Mouse (Mus musculus) C2C12 (cell line): ENCODE measurements around the gene Usp45. TPM values are rescaled to one million over a fixed set of nuclear protein-coding genes. Genes with fewer than 3 reads are reported as not detected.

Experiments used
- H3K27me3 ChIP-seq: one replicate; pipeline ENCODE4 v1.6.1; 2011; ENCODE audit not compliant: control insufficient read depth, insufficient read depth, insufficient read length
- H3K36me3 ChIP-seq: one replicate; pipeline ENCODE4 v1.6.1; 2011; ENCODE audit not compliant: control insufficient read depth, insufficient read depth
- H3K4me3 ChIP-seq: one replicate; pipeline ENCODE4 v1.5.1; 2011; ENCODE audit warnings: mild to moderate bottlenecking, control low read depth; ENCODE audit not compliant: poor library complexity, insufficient read depth, severe bottlenecking
- H3K79me2 ChIP-seq: one replicate; pipeline ENCODE4 v1.6.1; 2011; ENCODE audit not compliant: control insufficient read depth, insufficient read depth
- H3K79me3 ChIP-seq: one replicate; pipeline ENCODE4 v1.6.1; 2011; ENCODE audit warnings: low read depth, control low read depth
- H3ac ChIP-seq: one replicate; pipeline ENCODE3; 2011; ENCODE audit warnings: low read depth; ENCODE audit not compliant: control insufficient read depth, insufficient read length
- CEBPB ChIP-seq: IDR thresholded peaks from one replicate; pipeline ENCODE4 v1.6.1; 2011; ENCODE audit warnings: low read depth, mild to moderate bottlenecking, control low read depth, moderate library complexity
- CTCF ChIP-seq: IDR thresholded peaks from one replicate; pipeline ENCODE4 v1.5.1; 2011; ENCODE audit not compliant: control insufficient read depth, insufficient read depth, insufficient read length
- FOSL1 ChIP-seq: IDR thresholded peaks from one replicate; pipeline ENCODE4 v1.8.0; 2011; ENCODE audit warnings: mild to moderate bottlenecking, low read length; ENCODE audit not compliant: poor library complexity, insufficient read depth, severe bottlenecking
- MAX ChIP-seq: IDR thresholded peaks from one replicate; pipeline ENCODE4 v1.6.1; 2011; ENCODE audit warnings: mild to moderate bottlenecking, control low read depth
- MYOD1 ChIP-seq: IDR thresholded peaks from one replicate; pipeline ENCODE4 v1.6.1; 2011; ENCODE audit warnings: low read depth; ENCODE audit not compliant: control insufficient read depth, insufficient read length
- MYOG ChIP-seq: IDR thresholded peaks from one replicate; pipeline ENCODE4 v1.6.1; 2011; ENCODE audit not compliant: control insufficient read depth, insufficient read length; ENCODE audit errors: extremely low read depth
- USF1 ChIP-seq: IDR thresholded peaks from one replicate; pipeline ENCODE4 v1.6.1; 2011; ENCODE audit warnings: low read depth, mild to moderate bottlenecking, control low read depth, moderate library complexity
- polyA plus RNA-seq: library from polyadenylated mRNA; unstranded; fragments of >200 nt; fragmentation: generic; extraction: Trizol; gene quantifications from one replicate; pipeline ENCODE4 v1.2.1, GENCODE M21; 2012; ENCODE audit warnings: missing spikeins

Usp45 gene
- polyA plus RNA-seq, 1 experiment, result 4.2 TPM

DNA sequence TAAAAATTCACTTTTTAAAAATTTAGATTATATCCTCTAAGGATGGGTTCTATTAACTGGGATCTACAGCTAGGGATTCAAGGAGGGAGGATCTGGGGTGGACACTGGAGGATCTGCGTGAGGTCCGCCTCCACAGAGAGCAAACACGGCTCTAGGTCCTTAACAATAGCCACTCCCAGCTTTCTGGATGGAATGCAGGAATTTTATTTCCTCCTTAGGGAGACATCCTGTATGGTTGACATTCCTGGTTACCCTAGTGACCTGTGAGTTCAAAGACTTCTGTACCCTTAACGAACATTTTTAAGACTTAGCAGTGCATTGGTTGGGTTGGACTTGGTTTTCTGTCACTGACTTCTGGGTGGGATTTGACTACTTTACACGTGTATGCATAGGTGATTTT lies 21.2 kb upstream of the Usp45 start:
- no peak overlapping the region for H3ac ChIP-seq
- H3K79me2 ChIP-seq, result no peaks in the 10 kb centered on the region
- no peak for TF ChIP-seq USF1
- TF ChIP-seq MYOD1, result no peak
- TF ChIP-seq CEBPB, result no peak
- no peak for TF ChIP-seq MYOG
- TF ChIP-seq FOSL1, result no peak
- no peak for TF ChIP-seq CTCF
- TF ChIP-seq MAX, result no peak
- peaks cover 68% of the 10 kb centered on the region for H3K36me3 ChIP-seq
- no peak overlapping the region for H3K4me3 ChIP-seq
- H3K27me3 ChIP-seq, result no peaks in the 10 kb centered on the region
- H3K79me3 ChIP-seq, result no peaks in the 10 kb centered on the region

DNA sequence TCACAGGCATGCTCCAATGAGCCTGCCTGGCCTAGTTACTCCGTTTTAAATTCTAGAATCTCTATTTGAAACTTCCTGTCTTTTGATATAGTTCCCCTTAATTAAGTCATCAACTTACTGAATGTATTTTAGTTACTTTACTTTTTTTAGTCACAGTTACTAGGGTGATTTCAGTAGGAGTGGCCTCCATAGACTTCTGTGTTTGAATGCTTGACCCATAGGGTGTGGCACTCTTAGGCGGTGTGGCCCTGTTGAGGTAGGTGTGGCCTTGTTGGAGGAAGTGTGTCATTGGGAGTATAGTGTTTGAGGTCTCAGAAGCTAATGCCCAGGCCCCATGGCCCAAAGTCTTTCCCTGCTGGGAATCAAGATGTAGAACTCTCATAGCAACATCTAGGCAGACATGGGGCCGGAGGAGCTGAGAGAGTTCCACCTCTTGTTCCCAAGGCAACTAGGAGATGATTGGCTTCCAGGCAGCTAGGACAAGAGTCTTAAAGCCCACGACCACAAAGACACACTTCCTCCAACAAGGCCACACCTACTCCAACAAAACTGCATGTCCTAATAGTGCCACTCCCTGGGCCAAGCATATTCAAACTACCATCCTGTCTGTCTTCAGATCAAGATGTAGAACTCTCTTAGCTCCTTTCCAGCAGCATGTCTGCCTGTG lies 11.7 kb upstream of the Usp45 start:
- H3K79me3 ChIP-seq, result no peaks in the 10 kb centered on the region
- peaks cover 33% of the 10 kb centered on the region for H3K36me3 ChIP-seq
- TF ChIP-seq MYOG (no peak), USF1 (no peak), CEBPB (no peak), FOSL1 (no peak), MAX (no peak), MYOD1 (no peak), CTCF (no peak)
- H3K27me3 ChIP-seq, result no peaks in the 10 kb centered on the region
- no peaks in the 10 kb centered on the region for H3K79me2 ChIP-seq
- no peak overlapping the region for H3K4me3 ChIP-seq
- no peak overlapping the region for H3ac ChIP-seq

DNA sequence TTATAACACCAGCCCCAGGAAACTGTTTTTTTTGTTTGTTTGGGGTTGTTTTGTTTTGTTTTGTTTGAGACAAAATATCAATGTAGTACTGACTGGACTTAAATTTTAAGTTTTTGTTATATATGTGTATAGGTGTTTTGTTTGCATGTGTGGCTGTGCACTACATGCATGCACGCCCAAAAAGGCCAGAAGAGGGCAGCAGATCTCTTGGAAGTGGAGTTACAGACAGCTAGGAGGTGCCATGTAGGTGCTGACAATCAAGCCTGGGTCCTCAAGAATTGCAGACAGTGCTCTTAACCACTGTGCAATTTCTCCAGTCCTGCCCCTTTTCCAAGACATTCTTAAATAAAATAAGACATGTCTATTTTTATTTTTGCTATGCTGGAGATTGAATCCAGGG lies 8.1 kb upstream of the Usp45 start:
- no peak overlapping the region for H3ac ChIP-seq
- TF ChIP-seq MYOG, result no peak
- no peak for TF ChIP-seq FOSL1
- TF ChIP-seq USF1, result no peak
- TF ChIP-seq CEBPB, result no peak
- no peak for TF ChIP-seq CTCF
- no peak for TF ChIP-seq MAX
- no peak for TF ChIP-seq MYOD1
- H3K79me3 ChIP-seq, result no peaks in the 10 kb centered on the region
- H3K27me3 ChIP-seq, result no peaks in the 10 kb centered on the region
- H3K36me3 ChIP-seq, result peaks cover 14% of the 10 kb centered on the region
- no peak overlapping the region for H3K4me3 ChIP-seq
- no peaks in the 10 kb centered on the region for H3K79me2 ChIP-seq

DNA sequence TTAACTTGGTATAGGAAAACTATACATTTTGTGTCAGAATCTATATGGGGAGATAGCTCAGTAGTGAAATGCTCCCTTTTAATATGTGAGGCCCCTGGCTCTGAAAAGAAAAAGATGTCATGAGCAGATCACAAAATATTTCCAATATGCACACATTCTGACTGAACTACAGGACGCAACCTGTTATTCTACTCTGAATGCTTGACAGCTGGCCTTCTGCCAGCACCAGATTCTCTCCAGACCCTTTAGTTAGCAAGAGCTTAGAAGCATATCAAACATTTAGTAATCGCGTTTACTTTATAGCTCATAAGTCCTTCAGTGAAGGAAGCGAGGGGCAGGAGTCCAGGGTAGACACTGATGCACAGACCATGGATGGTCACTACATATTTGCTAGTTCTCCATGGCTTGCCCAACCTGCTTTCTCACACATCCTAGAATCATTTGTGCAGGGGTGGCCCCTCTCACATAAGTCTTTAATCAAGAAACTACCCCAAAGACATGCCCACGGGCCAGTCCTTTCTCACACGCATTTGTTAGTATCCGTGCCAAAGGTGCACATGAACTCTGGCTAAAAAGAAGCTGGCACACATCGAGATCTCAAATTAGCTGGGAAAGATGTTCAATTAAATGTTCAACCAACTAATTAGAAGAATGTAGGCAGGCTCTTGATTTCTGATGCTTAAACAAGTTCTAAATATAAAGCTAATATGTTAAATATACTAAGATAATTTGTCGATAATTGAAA lies 5.4 kb upstream of the Usp45 start:
- H3K79me2 ChIP-seq, result no peaks in the 10 kb centered on the region
- no peaks in the 10 kb centered on the region for H3K79me3 ChIP-seq
- no peaks in the 10 kb centered on the region for H3K27me3 ChIP-seq
- peaks cover 14% of the 10 kb centered on the region for H3K36me3 ChIP-seq
- H3ac ChIP-seq, result no peak overlapping the region
- no peak overlapping the region for H3K4me3 ChIP-seq
- no peak for TF ChIP-seq CTCF
- no peak for TF ChIP-seq MAX
- TF ChIP-seq CEBPB, result no peak
- TF ChIP-seq MYOD1, result no peak
- no peak for TF ChIP-seq FOSL1
- no peak for TF ChIP-seq MYOG
- no peak for TF ChIP-seq USF1

DNA sequence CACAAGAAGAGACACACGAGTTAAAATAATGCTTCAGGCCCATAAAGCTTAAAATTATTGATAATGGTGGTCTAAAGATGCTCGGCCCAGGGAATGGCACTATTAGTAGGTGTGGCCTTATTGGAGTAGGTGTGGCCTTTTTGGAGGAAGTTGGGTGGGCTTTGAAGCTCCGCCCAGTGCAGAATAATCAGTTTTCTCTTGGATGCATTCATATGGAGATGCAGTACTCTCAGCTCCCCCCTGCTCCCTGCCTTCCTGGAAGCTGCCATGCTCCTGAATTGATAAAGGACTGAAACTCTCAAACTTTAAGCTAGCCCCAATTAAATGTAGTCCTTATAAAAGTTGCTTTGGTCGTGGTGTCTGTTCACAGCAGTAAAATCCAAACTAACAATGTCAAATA lies 3.1 kb upstream of the Usp45 start:
- Histone ChIP-seq H3K79me3 (no peaks in the 10 kb centered on the region), H3K79me2 (no peaks in the 10 kb centered on the region), H3ac (no peak overlapping the region), H3K4me3 (no peak overlapping the region), H3K36me3 (peaks cover 10% of the 10 kb centered on the region), H3K27me3 (no peaks in the 10 kb centered on the region)
- no peak for TF ChIP-seq FOSL1
- TF ChIP-seq CEBPB, result no peak
- no peak for TF ChIP-seq MYOG
- no peak for TF ChIP-seq MYOD1
- TF ChIP-seq MAX, result no peak

DNA sequence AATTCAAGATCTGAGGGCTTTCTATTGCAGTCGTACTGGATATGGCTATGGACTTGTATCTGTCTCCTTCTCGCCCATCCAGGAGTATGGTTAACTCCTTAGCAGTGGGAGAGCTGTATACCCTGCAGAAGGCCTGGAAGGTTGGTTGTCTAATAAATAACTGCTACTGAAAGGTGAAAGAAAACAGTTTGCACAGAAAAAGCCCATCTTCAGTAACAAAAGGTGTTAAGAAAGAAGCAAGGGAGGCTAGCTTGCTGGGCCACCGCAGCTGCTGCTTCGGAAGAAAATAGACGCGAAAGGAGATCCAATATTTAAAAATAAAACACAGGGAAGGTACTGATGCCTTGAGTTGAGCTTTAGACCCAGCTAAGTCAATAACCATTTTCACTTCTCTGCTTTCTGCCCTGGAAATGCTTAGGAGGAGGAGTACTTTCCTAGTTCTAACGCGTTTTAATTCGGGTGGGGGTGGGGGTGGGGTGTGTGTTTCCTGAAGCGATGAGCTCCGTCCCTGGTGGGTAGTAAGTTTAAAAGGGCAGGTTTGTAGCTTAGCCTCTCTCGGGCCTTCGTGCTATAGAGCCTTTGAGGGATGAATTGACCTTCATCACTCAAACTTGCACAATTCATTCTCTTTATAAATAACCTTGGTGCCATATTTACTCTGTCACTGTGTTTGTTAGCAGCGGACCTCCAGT lies 639 bp upstream of the Usp45 start:
- Histone ChIP-seq H3K79me3 (no peaks in the 10 kb centered on the region), H3K27me3 (no peaks in the 10 kb centered on the region), H3ac (peak overlapping the region; percentile 69), H3K36me3 (no peaks in the 10 kb centered on the region), H3K79me2 (no peaks in the 10 kb centered on the region), H3K4me3 (peak overlapping the region; percentile 52)
- TF ChIP-seq MYOG (no peak), CEBPB (no peak), USF1 (no peak), MYOD1 (no peak), FOSL1 (no peak), MAX (no peak), CTCF (no peak)
